ENCODE assay signal across 8 mouse cellular contexts in genomic region chr15:102405489-102406195, GRCm38 (mm10). TPM values are rescaled to one million over a fixed set of nuclear protein-coding genes. Genes with fewer than 3 reads are reported as not detected.
DNase-seq lines count a peak whose midpoint lies in the region; ATAC-seq and TF ChIP-seq lines count a peak whose summit lies in the region.

Sp1 (plus strand) TSS chr15:102406143.

- ATAC-seq in common myeloid progenitor, adult 5-6 weeks (replicated peaks; ENCODE audit: low read depth, poor library complexity, severe bottlenecking), result peak; percentile 78
- ATAC-seq in hindbrain, postnatal 0 days, result peak; percentile 99
- ATAC-seq in megakaryocyte, adult 5-6 weeks (ENCODE audit: poor library complexity, severe bottlenecking), result peak; percentile 76

- no peaks in the 10 kb centered on the region for H3K9me3 ChIP-seq in hindbrain, postnatal 0 days (ENCODE audit: low read length)

- intact Hi-C loops in gastrocnemius, adult 2 months (cut with DNase I), result no loop called here
- intact Hi-C loops in left cerebral cortex, adult 2 months (cut with DNase I), result loop anchor here (1.0 to 5.0 kb wide), 2 partner anchors 65 to 112 kb away; partner anchors contain the start of genes Map3k12, Pcbp2 and Tarbp2

- H3K27ac ChIP-seq in gastrocnemius, adult 2 months, result peak within 1 kb of the TSS; percentile 98
- peak within 1 kb of the TSS; percentile 100 for H3K27ac ChIP-seq in hindbrain, postnatal 0 days
- H3K27ac ChIP-seq in left cerebral cortex, adult 2 months, result peak within 1 kb of the TSS; percentile 97

- peak within 1 kb of the TSS; percentile 56 for H3K4me2 ChIP-seq in hindbrain, postnatal 0 days (ENCODE audit: low read depth, low read length)

- H3K4me1 ChIP-seq in hindbrain, postnatal 0 days (ENCODE audit: insufficient read depth, low read length), result peaks cover 6% of the 10 kb centered on the region; the same call in 1 of the 2 replicates

- peak within 1 kb of the TSS; percentile 91 for H3K9ac ChIP-seq in hindbrain, postnatal 0 days (replicated peaks; ENCODE audit: low read length)

- peaks cover 23% of the 10 kb centered on the region for H3K36me3 ChIP-seq in hindbrain, postnatal 0 days (ENCODE audit: insufficient read depth, low read length)

- peak; percentile 100 for DNase-seq in ZHBTc4 (ENCODE audit: low read depth, low spot score)
- peak; percentile 99 for DNase-seq in gastrocnemius, adult 2 months
- DNase-seq in hindbrain, postnatal 0 days (ENCODE audit: low spot score), result peak; percentile 99
- peak; percentile 98 to 99 for DNase-seq in left cerebral cortex, adult 2 months (ENCODE audit: extremely low spot score in 1 of 2, low spot score in 2 of 2)
- DNase-seq in right cerebral cortex, adult 2 months (ENCODE audit: low spot score in 2 of 2), result peak; percentile 100
- DNase-seq in urinary bladder, postnatal 14 days (ENCODE audit: low spot score), result peak; percentile 98

- peak within 1 kb of the TSS; percentile 81 for H3K4me3 ChIP-seq in gastrocnemius, adult 2 months
- H3K4me3 ChIP-seq in hindbrain, postnatal 0 days (ENCODE audit: low read length), result peak within 1 kb of the TSS; percentile 83
- H3K4me3 ChIP-seq in left cerebral cortex, adult 2 months, result peak within 1 kb of the TSS; percentile 65

- TF ChIP-seq CTCF in gastrocnemius, adult 2 months (IDR thresholded peaks at IDR 0.05), result no peak
- peak; percentile 30 for TF ChIP-seq CTCF in hindbrain, postnatal 0 days (IDR thresholded peaks at IDR 0.05; ENCODE audit: low read depth)
- no peak; the same call in 1 of the 2 replicates for TF ChIP-seq CTCF in left cerebral cortex, adult 2 months (IDR thresholded peaks at IDR 0.05)

- WGBS in hindbrain, postnatal 0 days, result under 1% methylated on average over 38 of the region's 38 CpGs

- no peaks in the 10 kb centered on the region for H3K27me3 ChIP-seq in hindbrain, postnatal 0 days (ENCODE audit: insufficient read depth, low read length)

RNA-seq across cellular contexts. Expression of gene Sp1, which starts in this region (rescaled TPM):
- 65.3 and 87.3 TPM in 2 replicates for total RNA-seq in common myeloid progenitor, adult 5-6 weeks (2017)
- total RNA-seq in gastrocnemius, adult 2 months (2021), result 10 to 100 TPM; 23.0 to 25.1 TPM
- 24.7 and 26.0 TPM in 2 replicates for total RNA-seq in hindbrain, postnatal 0 days (2014; rRNA removed)
- polyA plus RNA-seq in hindbrain, postnatal 0 days (2015; fragmentation: Nextera tagmentation; extraction: Ambion mirVana), result 3.0 and 3.5 TPM in 2 replicates
- total RNA-seq in left cerebral cortex, adult 2 months (2021), result 10 to 100 TPM; 26.8 to 27.2 TPM
- total RNA-seq in megakaryocyte, adult 5-6 weeks (2015), result 68.3 and 71.8 TPM in 2 replicates
- 64.1 and 72.2 TPM in 2 replicates for total RNA-seq in megakaryocyte, adult 5-6 weeks (2017)

Comparison
In these comparisons a context has a peak if more than half of its experiments do, and no peak if none do; other contexts are left out.
1. Peak in every context shown above with its lines: DNase-seq, ATAC-seq, H3K4me3 ChIP-seq and H3K27ac ChIP-seq.